Comparison of ENCODE assay signal across 8 mouse cellular contexts in genomic region chr2:118701971-118702882, GRCm38 (mm10). TPM values are rescaled to one million over a fixed set of nuclear protein-coding genes. Genes with fewer than 3 reads are reported as not detected.
DNase-seq lines count a peak whose midpoint lies in the region; ATAC-seq and TF ChIP-seq lines count a peak whose summit lies in the region.

No protein-coding gene starts in this region.

- H3K36me3 ChIP-seq in kidney, embryonic 16.5 days (ENCODE audit: insufficient read depth, low read length) = no peaks in the 10 kb centered on the region
- no peaks in the 10 kb centered on the region for H3K36me3 ChIP-seq in hindbrain, embryonic 15.5 days
- H3K36me3 ChIP-seq in midbrain, postnatal 0 days (ENCODE audit: insufficient read depth, low read length) = no peaks in the 10 kb centered on the region

- DNase-seq in kidney, postnatal 25 days = no peak
- no peak for DNase-seq in midbrain, postnatal 0 days (ENCODE audit: low spot score)
- no peak for DNase-seq in spleen, adult 18-20 months
- no peak for DNase-seq in left cerebral cortex, adult 9 months (ENCODE audit: low spot score in 2 of 2)
- DNase-seq in gastrocnemius, adult 8-10 months (ENCODE audit: low spot score in 2 of 2) = no peak

- ATAC-seq in kidney, embryonic 16.5 days (ENCODE audit: low FRiP score, low TSS enrichment) = peak; percentile 7; the same call in 1 of the 2 replicates
- no peak for ATAC-seq in hindbrain, embryonic 15.5 days (ENCODE audit: low FRiP score, low read depth)
- ATAC-seq in midbrain, postnatal 0 days (ENCODE audit: low FRiP score) = no peak

- H3K4me1 ChIP-seq in kidney, embryonic 16.5 days (ENCODE audit: insufficient read depth, low read length) = peaks cover 34% of the 10 kb centered on the region
- H3K4me1 ChIP-seq in cortical plate, adult 2 months (ENCODE audit: control insufficient read depth, insufficient read depth, low read length) = peaks cover 3% of the 10 kb centered on the region
- peaks cover 37% of the 10 kb centered on the region for H3K4me1 ChIP-seq in hindbrain, embryonic 15.5 days (replicated peaks)
- peaks cover 12% of the 10 kb centered on the region; the same call in 1 of the 2 replicates for H3K4me1 ChIP-seq in midbrain, postnatal 0 days (ENCODE audit: insufficient read depth, low read length)

- H3K4me2 ChIP-seq in kidney, embryonic 16.5 days (replicated peaks; ENCODE audit: low read depth, low read length) = peak overlapping the region; percentile 72
- H3K4me2 ChIP-seq in hindbrain, embryonic 15.5 days = peak overlapping the region; percentile 64
- peak overlapping the region; percentile 66 for H3K4me2 ChIP-seq in midbrain, postnatal 0 days (ENCODE audit: low read depth, low read length, poor library complexity, severe bottlenecking)

- WGBS in kidney, embryonic 16.5 days = 5% methylated on average over 51 of the region's 51 CpGs
- 4% methylated on average over 51 of the region's 51 CpGs for WGBS in hindbrain, embryonic 15.5 days
- 7% methylated on average over 49 of the region's 51 CpGs for WGBS in midbrain, postnatal 0 days

- peaks cover 86% of the 10 kb centered on the region for H3K27me3 ChIP-seq in kidney, embryonic 16.5 days (ENCODE audit: insufficient read depth, low read length)
- peaks cover 89% of the 10 kb centered on the region for H3K27me3 ChIP-seq in hindbrain, embryonic 15.5 days
- H3K27me3 ChIP-seq in midbrain, postnatal 0 days (ENCODE audit: insufficient read depth, low read length) = peaks cover 76% of the 10 kb centered on the region

- H3K9me3 ChIP-seq in kidney, embryonic 16.5 days (ENCODE audit: low read length) = no peaks in the 10 kb centered on the region
- no peaks in the 10 kb centered on the region for H3K9me3 ChIP-seq in hindbrain, embryonic 15.5 days
- no peaks in the 10 kb centered on the region for H3K9me3 ChIP-seq in midbrain, postnatal 0 days (ENCODE audit: low read length)

- 0 out of 2 replicates have a peak overlapping the region, but pooled peaks have one; percentile 20 for H3K9ac ChIP-seq in kidney, embryonic 16.5 days (replicated peaks; ENCODE audit: low read length)
- H3K9ac ChIP-seq in hindbrain, embryonic 15.5 days = no peak overlapping the region
- H3K9ac ChIP-seq in midbrain, postnatal 0 days (replicated peaks; ENCODE audit: low read length, poor library complexity, severe bottlenecking) = no peak overlapping the region

- no peak overlapping the region for H3K27ac ChIP-seq in kidney, embryonic 16.5 days (ENCODE audit: low read length)
- peak overlapping the region; percentile 80 for H3K27ac ChIP-seq in cortical plate, adult 2 months (ENCODE audit: insufficient read depth, low read length)
- no peak overlapping the region for H3K27ac ChIP-seq in hindbrain, embryonic 15.5 days (replicated peaks)
- no peak overlapping the region for H3K27ac ChIP-seq in midbrain, postnatal 0 days (ENCODE audit: low read depth, low read length)

- no peak for TF ChIP-seq CTCF in cortical plate, adult 2 months (IDR thresholded peaks at IDR 0.05; ENCODE audit: extremely low read depth, insufficient read depth, low read length)
- TF ChIP-seq CTCF in midbrain, postnatal 0 days (IDR thresholded peaks at IDR 0.05) = no peak

- no peak for TF ChIP-seq POLR2A in cortical plate, adult 2 months (IDR thresholded peaks at IDR 0.05; ENCODE audit: extremely low read depth, insufficient read depth, low read length)

- peak overlapping the region; percentile 49 for H3K4me3 ChIP-seq in kidney, embryonic 16.5 days (ENCODE audit: low read length)
- peak overlapping the region; percentile 64 for H3K4me3 ChIP-seq in cortical plate, adult 2 months (ENCODE audit: insufficient read depth, low read length)
- H3K4me3 ChIP-seq in hindbrain, embryonic 15.5 days = peak overlapping the region; percentile 37
- H3K4me3 ChIP-seq in midbrain, postnatal 0 days (ENCODE audit: low read depth, low read length) = peak overlapping the region; percentile 37; the same call in 1 of the 2 replicates

RNA-seq across cellular contexts. Expression of gene Ankrd63, which starts 1.5 kb away (rescaled TPM):
- 0.25 and 0.30 TPM in 2 replicates for polyA plus RNA-seq in kidney, embryonic 16.5 days (2015; fragmentation: Nextera tagmentation; extraction: Ambion mirVana)
- 11.3 and 17.9 TPM in 2 replicates for polyA plus RNA-seq in cortical plate, adult 2 months (2012; rRNA removed)
- 0.05 TPM in 1 of 2 replicates, not detected in the other for polyA plus RNA-seq in hindbrain, embryonic 15.5 days (2015; fragmentation: Nextera tagmentation; extraction: Ambion mirVana)
- total RNA-seq in midbrain, postnatal 0 days (2014; rRNA removed) = 0.22 TPM in 1 of 2 replicates, not detected in the other
- 0.04 TPM in 1 of 2 replicates, not detected in the other for polyA plus RNA-seq in midbrain, postnatal 0 days (2015; fragmentation: Nextera tagmentation; extraction: Ambion mirVana)
- not detected for total RNA-seq in gastrocnemius, adult 8-10 months (2022)

RNA-seq across cellular contexts. Expression of gene Plcb2, which starts 26.0 kb away (rescaled TPM):
- 1.4 and 1.7 TPM in 2 replicates for polyA plus RNA-seq in kidney, embryonic 16.5 days (2015; fragmentation: Nextera tagmentation; extraction: Ambion mirVana)
- polyA plus RNA-seq in cortical plate, adult 2 months (2012; rRNA removed) = 2.9 and 3.0 TPM in 2 replicates
- 0.80 and 0.96 TPM in 2 replicates for polyA plus RNA-seq in hindbrain, embryonic 15.5 days (2015; fragmentation: Nextera tagmentation; extraction: Ambion mirVana)
- 0.52 and 2.4 TPM in 2 replicates for total RNA-seq in midbrain, postnatal 0 days (2014; rRNA removed)
- 0.53 and 0.63 TPM in 2 replicates for polyA plus RNA-seq in midbrain, postnatal 0 days (2015; fragmentation: Nextera tagmentation; extraction: Ambion mirVana)
- under 1 TPM in 3 of 4 experiments, not detected in 1; 0.15 to 0.27 (median 0.27) TPM for total RNA-seq in gastrocnemius, adult 8-10 months (2022)

RNA-seq across cellular contexts. Expression of gene Pak6, which starts 39.1 kb away (rescaled TPM):
- 0.60 and 1.4 TPM in 2 replicates for polyA plus RNA-seq in kidney, embryonic 16.5 days (2015; fragmentation: Nextera tagmentation; extraction: Ambion mirVana)
- 58.0 and 63.1 TPM in 2 replicates for polyA plus RNA-seq in cortical plate, adult 2 months (2012; rRNA removed)
- polyA plus RNA-seq in hindbrain, embryonic 15.5 days (2015; fragmentation: Nextera tagmentation; extraction: Ambion mirVana) = 46.9 and 48.6 TPM in 2 replicates
- 107 and 120 TPM in 2 replicates for total RNA-seq in midbrain, postnatal 0 days (2014; rRNA removed)
- 65.5 and 66.1 TPM in 2 replicates for polyA plus RNA-seq in midbrain, postnatal 0 days (2015; fragmentation: Nextera tagmentation; extraction: Ambion mirVana)
- total RNA-seq in gastrocnemius, adult 8-10 months (2022) = not detected

RNA-seq across cellular contexts. Expression of gene Inafm2, which starts 43.3 kb away (rescaled TPM):
- polyA plus RNA-seq in kidney, embryonic 16.5 days (2015; fragmentation: Nextera tagmentation; extraction: Ambion mirVana) = 15.2 and 16.3 TPM in 2 replicates
- polyA plus RNA-seq in cortical plate, adult 2 months (2012; rRNA removed) = 22.4 and 24.7 TPM in 2 replicates
- 18.9 and 20.6 TPM in 2 replicates for polyA plus RNA-seq in hindbrain, embryonic 15.5 days (2015; fragmentation: Nextera tagmentation; extraction: Ambion mirVana)
- 13.5 and 17.4 TPM in 2 replicates for total RNA-seq in midbrain, postnatal 0 days (2014; rRNA removed)
- 12.6 and 13.3 TPM in 2 replicates for polyA plus RNA-seq in midbrain, postnatal 0 days (2015; fragmentation: Nextera tagmentation; extraction: Ambion mirVana)
- 1 to 10 TPM; 5.0 to 7.2 (median 5.2) TPM for total RNA-seq in gastrocnemius, adult 8-10 months (2022)

Comparison
In these comparisons a context has a peak if more than half of its experiments do, and no peak if none do; other contexts are left out.
1. RNA of gene Pak6, which starts 39.1 kb away (polyA plus RNA-seq): 65.5 to 66.1 TPM in midbrain, postnatal 0 days, 58.0 to 63.1 TPM in cortical plate, adult 2 months and 46.9 to 48.6 TPM in hindbrain, embryonic 15.5 days; 0.60 to 1.4 TPM in kidney, embryonic 16.5 days; every median in the first group is over 10 times any median in the second.
2. Peak in every context shown above with its lines, with median percentiles within 50 percentile points of each other: H3K4me2 ChIP-seq and H3K4me3 ChIP-seq.